Mouse (Mus musculus): Measurements from ENCODE around the gene Glce.

Gene Glce

DNA sequence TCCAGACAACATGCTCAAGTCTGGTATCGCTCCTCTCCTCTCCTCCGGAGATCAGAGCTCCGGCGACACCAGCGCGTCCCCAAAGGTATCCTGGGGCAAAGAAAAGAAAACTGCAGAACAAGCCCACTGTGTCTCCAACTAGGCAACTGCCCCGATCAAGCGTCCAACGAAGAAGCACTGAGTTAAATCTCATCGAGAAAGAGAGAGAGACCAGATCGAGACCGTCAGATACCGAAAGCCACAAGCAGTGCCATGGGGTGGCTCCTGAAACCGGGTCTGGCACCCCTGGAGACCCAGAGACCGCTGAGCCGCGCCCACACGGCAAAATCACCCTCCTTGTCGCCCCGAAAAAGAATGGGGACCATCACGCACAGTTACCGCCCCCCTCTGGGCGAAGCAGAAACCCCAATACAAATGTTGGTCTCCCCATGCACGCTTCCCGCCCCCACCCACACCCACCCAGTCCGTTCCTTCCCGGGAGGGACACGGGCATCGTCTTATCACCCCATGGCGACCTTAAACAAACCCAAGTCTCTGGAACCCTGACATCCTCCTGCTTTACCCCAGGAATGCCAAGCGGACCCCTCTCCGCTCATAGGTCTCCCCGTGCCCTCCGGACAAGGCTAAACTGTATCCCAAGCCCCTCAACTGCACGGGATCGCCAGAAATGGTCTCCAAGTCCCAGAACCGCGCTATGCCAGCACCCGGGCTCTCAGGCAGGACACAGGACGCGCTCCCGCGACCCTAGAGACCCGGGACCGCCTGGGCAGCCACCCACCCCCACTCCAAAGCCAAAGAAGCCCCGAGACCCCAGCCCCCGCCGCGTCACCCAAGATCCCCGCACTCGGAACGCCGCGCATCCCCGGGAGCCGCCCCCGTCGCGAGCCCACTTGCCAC is 656 bp downstream of the Glce start:
- DNase-seq = peak; percentile 36

DNA sequence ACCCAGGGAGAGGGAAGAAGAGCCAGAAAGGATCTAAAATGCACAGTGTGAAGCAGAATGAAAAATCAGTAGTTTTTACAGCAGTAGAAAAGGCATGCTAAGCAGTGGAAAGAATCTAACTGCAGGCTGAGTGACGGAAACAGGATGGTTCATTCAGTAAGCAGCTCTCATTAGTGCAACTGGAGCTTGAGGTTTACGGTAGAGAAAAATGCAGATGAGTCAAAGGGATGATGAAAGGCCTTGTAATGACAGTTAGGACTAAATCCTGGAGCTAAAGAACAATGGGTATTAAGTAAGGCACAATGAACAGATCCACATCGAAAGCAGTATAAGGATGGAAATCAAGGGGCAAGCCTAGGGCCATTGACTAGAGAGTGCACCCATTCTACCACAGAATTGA is 3.7 kb downstream of the Glce start:
- DNase-seq = no peak

DNA sequence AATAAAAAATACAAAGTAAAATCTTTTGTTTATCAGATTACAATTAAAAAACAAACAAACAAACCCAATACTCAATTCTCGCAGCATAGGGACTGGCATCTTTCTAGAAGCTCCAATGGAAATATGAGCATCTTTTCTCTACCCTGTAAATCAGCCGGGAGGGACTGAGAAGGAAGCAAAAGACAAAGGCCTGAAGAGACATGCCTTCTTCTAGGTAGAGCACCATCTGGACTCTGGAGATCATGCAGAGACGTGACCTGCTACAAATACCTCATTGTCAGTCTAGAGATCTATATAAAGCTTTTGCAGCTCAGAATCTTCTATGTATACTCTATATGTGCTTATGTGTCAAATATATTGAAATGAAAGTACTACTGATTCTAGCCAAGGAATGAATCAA is 6.6 kb downstream of the Glce start:
- no peak for DNase-seq

DNA sequence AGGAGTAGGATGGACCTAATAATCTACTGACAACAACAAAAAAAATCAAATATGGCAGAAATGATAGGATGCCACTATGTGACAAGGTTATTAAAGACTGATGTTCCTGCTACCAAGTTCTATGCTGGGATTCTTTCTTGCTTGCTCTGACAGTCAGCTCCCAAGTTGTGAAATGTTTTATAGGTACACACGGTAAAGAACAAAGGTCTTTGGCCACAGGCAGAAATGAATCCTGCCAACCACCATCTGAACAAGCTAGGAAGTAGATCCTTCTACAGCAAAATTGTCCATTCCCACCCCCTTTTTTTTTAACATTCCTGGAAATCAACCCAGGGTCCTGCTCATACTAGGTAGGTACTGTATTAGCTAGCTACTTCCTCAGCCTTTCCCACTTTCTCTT is 25.9 kb downstream of the Glce start:
- no peak for DNase-seq

DNA sequence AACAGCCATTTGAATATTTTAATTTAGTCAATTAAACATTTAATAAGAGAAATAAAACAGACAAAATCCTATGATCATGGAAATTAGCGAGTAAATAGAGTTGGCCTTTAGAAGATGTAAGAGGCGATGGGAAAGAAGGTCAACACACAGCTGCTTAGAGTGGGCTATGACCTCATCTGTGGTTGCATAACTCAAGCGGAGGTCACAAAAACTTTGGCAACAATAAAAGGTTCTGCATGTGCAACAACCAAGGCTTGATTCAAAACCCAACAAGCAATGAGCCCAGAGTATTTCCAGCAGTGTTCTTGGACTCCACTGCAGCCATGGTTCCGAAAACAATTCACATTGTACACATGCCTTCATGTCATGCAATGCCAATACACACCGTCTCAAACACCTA is 30.9 kb downstream of the Glce start:
- no peak for DNase-seq

DNA sequence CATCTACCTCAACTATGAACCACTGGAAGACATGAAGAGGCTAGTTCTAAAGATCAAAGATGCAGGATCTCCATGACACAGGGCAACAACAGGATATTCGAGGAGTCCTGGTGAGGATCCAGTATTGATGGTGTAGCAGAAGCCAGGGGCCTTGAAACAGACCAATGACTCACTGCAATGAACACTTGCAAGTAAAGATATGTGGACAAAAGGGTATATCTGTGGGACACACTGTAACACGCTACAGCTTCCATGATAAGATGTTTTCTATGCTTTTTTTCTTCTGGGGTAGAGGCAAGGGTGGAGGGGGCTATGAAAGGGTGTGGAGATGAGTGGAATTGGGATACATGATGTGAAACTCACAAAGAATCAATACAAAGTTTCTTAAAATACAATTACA is 36.9 kb downstream of the Glce start:
- no peak for DNase-seq

DNA sequence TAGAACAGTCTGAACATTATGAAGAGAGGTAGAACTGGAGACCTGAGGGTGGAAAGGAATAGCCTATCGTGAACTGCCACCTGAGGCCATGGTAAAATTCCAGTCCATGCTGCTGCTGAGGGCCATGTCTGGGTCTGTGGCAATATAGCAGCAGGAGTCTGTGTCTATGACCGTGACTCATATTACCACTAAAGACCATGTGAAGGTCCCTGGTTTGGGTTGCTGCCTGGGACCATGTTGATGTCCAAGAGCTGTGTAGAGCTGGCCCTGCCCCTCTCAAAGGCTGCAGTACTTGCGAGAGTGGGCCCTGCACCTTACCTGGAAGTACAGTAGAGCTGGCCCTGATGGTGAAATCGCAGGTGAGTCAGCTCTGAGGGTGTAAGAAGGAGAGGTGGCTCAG is 37.6 kb downstream of the Glce start:
- no peak for DNase-seq

DNA sequence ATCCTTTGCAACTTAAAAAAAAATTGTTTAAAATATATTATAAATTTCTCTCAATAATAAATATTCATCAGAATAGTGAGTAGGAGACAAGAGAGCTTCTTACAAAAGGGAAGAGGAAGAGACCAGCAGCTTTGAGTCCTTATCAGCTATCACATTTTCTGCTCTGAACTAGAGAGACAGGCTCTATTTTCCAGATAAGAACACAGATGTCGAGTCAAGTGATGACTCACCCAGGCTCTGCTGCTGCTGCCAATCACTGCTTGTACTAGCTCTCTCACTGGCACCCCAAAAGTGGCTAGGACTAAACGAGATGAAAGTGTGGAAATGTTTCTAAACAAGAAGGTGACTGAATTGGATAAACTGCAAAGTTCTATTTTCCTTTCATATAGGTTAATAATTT is 39.5 kb downstream of the Glce start:
- DNase-seq = peak; percentile 62

DNA sequence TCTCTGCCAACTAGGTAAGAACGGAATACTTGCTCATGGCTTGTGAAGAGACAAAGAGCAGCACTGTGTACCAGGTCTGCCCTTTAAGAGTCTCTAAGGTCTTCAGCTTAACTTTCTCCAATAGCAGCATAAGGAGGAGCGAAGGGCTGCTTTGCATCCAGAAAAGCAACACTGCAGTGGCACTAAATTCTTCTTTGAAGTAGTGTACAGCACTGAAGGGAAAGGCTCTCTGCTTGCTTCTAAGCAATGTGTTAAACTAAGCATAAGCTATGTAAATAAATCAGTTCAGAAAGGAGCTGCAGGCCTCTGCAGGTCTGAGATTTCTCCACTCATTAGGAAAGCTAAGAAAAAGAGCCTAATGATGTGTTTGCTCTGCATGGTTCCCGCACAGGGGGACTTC is 40.9 kb downstream of the Glce start:
- no peak for DNase-seq

DNA sequence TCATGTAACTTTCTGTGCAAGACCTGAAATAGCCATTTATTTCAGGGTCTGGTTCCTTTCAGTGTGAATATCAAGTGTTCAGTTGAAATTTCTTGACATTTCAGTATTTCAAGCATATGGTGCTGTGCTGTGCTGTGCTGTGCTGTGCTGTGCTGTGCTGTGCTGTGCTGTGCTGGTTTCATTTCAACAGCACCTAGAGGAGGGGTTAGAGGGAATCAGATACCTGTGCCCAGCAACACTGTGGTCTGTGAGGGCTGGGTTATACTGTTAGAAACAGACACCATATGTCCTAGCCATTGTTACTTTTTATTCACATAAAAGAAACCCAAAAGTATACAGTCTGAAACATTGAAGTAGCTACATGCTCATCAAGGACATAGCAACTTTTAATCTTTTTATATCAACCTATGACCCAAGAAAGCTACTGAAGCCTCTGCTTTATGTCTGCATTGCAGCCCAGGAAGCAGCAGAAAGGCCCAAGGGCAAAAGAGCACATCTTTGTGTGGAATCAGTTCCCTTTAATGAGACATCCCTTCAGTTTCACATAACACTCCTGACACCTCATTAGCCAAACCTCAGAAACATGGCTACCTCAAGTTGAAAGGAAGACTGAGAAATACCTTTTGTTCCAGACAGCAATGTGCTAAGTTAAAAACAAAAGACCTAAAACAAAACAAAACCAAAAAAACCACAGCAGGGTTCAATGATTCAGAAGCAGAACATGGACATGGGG is 42.3 kb downstream of the Glce start:
- no peak for DNase-seq

DNA sequence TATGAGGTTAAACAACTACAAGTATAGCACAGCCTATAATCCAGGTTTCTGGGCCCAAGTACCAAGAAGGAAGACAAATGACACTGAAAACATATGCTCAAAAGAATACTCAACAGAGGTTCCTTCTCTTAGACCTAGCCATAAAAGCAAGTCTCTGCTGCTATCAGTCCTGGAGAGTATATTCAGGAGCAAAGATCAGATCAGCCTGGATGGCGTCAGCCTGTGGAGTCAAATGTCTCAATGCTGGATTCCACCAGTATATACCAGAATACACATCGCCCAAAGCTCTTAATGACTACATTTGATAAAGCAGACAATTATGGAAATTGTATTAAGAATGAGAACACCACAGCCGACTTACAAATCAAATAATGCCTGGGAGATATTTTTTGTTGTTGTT is 60.2 kb downstream of the Glce start:
- no peak for DNase-seq

DNA sequence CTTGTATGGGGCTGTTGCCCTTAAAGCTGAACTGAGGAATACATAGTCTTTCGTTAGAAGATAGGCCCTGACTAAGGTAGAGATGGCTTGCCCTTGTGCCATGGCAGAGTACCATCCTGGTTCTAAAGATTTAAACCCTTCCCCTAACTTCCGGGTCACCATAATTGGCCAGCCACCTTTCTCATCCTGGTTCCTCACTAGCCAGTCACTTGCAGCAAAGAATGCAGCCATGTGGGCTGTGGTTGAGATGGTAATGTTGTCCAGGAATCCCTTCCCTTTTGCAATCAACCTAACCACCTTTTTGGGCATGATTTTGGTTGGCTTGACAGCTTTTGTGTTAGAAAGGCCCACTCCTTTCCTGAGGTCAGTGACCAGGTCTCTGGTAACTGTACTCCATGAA is 62.0 kb downstream of the Glce start:
- DNase-seq = no peak

DNA sequence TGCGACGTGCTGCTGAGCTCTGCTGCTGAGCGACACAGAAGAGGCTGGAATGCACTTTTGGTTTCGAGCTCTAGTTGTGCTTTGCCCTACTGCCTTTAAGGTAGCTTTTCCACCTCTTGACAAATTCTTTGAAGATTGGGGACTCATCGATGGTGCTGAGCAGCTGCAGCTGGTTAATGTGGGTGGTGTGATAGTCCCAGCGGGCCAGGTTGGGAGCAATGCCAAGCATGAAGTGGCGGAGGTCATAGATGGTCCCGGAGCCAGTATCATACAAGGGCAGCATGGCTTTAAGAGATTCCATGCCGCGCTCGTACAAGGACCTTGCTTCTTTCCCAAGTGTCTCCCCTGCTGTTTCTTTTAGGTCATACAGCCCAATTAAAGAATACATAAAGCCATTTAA is 62.5 kb downstream of the Glce start:
- DNase-seq = no peak

DNA sequence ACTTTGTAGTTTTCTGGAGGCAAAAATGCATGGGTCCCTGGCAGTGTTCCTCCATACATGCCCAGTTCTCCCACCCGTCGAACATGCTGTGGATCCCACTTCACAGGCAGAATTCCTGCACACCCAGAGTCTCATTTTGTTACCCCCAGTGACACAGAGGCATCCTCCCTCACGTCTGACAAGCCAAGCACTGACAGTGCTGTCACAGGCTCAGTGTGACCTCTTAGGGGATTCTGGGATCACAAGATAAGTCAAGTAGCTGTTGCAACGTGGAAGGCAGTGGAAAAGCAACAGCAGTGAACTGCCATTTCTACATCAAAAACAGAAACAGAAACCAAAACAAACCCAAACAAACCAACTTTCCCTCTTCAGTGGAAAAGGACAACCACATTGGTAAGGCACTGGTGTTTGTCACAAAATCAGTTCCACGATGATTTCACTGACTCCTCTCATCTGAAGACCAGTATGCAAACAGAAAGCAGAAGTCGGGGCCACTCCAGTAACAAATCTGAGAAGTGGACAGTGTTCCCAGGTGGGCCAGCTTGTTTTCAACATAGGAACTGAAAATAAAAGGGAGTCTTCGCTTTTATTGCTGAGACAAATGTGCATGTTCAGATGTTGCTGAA is 64.5 kb downstream of the Glce start:
- no peak for DNase-seq

DNA sequence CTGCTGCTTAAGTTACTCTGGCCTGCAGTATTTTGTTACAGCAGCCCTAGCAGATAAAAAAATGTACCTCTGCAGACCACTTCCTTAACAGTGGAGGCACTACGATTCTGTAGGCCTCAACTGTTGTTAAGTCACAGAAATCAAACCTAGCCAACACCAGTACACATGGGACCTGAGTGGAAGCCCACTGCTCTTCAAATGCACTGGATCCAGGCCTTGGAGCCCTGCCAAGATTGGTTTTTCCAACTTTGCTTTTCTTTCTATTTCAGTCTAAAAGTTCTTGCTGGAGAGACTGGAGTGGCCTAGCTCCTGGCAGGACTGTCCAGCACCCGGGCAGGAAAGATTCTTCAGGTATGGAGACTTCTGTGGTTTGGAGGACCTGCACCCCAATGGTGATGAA is 66.2 kb downstream of the Glce start:
- DNase-seq = no peak

DNA sequence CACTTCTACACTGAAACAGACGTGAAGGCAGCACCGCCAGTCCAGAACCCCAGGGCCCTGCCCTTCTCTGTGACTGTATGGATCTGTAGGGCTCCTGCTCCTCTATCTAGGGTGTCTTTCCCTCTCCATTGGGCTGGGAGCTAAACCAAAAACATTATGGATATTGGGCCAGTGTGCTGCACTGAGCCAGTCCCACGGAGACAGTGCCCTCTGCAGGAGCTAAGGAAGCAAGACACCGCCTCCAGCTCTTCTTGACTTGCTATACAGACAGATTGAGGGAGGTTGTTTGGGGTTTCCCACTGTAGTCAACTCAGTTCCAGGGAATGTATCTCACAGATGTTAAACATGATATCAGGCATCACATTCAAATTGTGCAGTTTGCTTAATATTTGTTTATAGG is 71.7 kb downstream of the Glce start:
- DNase-seq = no peak

DNA sequence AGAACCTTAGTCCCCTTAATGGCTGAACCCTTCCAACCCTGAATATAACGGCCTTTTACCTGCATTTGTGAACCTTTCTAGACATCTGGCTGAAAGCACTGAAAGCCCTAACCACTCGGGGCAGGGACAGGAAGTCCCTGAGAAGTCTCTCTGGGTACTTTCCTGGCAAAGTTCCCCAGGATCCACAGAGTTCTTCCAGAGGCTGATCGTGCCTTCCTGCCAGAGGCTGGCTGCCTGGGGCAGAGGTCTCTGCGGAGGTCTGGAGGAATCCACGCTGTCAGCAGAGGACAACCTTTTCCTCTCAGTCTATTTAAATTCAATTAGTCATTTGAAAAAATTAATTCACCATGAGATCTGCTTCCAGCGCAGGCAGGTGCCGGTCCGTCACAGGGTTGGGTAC is 73.3 kb downstream of the Glce start:
- DNase-seq = no peak

DNA sequence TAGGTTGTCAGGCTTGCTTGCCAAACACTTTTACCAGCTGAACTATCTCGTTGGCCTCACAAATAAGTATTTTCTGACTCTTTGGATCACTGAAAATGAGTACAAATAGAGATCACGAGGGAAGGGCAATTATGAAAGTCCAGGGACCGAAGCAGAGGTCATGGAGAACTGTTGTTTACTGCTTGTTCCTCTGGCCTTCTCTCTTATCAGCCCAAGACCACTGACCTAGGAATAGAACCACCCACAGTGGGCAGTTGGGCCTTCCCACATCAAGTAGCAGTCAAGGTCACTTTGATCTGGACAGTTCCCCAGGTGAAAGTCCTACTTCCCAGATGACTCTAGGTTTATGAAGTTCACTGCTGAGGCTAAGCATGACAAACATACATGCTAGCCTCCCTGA is 80.3 kb downstream of the Glce start:
- DNase-seq = no peak

DNA sequence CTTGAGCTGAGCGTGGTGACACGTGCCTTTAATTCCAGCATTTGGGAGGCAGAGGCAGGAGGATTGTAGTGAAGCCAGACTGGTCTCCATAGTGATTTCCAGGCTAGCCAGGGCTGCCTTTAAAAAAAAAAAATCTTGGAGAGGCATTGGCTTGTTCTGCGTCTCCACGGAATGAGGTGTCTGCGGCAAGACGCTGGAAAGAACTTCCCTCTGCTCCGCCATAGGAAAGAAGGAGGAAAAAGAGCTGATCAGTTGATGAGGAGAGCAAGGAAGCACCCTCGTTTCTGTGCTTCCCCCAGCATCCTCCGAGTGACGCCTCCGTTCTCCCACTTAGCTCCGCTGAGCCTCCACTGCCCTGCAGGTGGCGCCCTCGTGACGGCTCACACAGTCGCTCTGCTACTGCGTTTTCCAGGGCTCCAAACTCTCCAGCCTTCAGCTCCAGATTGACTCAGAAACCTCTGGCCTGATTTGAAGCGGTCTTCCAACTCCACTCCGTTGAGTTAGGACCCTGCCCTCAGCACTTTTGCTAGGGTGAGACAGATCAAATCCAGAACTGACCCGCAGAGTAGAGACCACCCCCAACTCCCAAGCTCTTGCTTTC is 82.3 kb downstream of the Glce start:
- peak; percentile 76 for DNase-seq

DNA sequence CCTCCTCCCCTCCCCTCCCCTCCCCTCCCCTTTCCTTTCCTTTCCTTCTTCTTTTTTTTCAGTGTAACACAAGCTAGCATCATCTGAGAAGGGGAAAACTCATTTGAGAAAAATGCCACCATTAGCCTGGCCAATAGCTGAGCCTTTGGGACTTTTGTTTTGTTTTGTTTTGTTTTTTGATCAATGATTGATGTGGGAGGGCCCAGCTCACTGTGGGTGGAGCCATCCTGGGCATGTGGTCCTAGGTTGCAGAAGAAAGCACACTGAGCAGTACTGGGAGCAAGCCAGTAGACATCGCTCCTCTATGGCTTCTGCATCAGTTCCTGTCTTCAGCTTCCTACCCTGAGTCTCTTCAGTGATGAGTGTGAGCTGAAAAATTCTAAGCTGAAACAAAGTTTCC is 86.6 kb downstream of the Glce start:
- no peak for DNase-seq

DNA sequence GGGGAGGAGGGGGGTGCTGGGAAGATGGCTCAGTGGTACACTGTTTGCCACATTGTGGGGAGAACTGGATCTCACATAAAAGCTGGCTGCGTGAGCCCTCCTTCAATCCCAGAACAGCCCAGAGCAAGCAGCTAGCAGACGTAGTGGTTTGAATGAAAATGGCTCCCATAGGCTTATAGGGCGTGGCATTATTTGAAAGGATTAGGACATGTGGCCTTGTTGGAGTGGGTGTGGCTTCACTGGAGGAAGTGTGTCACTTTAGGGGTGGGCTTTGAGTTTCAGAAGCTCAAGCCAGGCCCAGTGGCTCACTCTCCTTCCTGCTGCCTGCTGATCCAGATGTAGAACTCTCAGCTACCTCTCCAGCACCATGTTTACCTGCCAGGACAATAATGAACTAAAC is 90.2 kb downstream of the Glce start:
- no peak for DNase-seq

DNA sequence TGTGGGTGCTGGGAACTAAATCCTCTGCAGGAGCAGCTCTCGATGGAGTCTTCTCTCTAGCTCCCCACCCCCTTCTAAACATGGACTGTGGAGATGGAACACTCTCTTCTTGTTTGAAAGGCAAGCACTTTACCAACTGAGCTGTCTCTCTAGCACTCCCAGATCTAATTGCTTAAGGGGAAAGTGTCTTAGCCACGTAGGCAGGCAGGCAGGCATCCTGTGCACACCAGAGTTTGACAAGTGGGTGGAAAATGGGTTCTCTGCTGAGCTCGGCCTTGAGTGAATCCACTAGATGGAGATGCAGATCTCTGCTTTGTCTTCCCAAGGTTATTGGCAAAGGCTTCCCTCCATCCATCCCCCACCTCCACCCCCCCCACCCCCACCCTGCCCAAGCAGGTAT is 94.4 kb downstream of the Glce start:
- no peak for DNase-seq

DNA sequence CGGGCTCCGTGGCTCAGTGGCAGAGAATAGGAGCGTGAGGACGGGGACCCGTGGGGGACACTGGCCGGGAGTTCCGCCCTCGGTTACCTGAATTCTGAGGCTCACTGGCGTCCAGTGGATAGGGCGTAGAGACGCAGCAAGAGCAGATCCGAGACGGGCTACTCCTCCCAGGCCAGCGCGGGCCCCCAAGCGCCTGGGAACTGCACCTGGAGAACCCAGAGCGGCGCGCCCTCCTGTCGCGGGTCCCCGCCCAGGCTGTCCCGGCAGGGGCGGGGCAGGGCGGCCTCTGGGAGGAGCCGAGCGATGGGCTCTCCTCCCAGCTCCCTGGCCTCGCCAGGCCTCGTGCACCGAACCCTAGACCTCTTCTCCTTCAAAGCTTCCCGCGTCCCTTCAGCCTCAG is 95.9 kb downstream of the Glce start, which contains the start of gene Paqr5:
Paqr5 (minus strand) TSS at position 257 of the 400 bp plus-strand sequence.
- no peak for DNase-seq

DNA sequence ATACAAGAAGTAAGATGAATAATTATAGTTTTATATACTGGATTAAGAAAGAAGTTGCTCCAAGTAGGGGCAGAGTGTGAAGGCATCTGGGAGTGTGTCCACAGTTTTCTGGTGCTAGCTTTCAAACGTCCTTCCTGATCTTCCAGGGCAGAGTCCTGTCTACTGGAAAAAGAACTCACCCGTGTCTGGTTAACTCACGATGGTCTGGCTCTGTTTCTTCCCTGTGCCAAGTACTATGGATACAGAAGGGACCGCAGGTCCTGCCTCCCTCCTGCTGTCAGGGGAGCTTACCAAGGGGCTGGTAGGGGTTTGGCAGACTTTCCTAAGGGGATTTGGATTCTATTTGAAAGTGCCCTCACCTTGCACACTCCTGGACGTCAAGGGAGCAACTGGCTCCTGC is 97.4 kb downstream of the Glce start:
- no peak for DNase-seq
